Mouse (Mus musculus): ENCODE data around the gene Tas1r3. TPM values are rescaled to one million over a fixed set of nuclear protein-coding genes. Genes with fewer than 3 reads are reported as not detected.
A peak's percentile ranks its signal among the peaks of the same experiment; 100 is the strongest.

Gene Tas1r3
- polyA plus RNA-seq, 1 experiment = 0.28 TPM

GRCm38 (mm10) chr4:155838187-155839153 is 24.7 kb downstream of the Tas1r3 start:
- H3K4me3 ChIP-seq (ENCODE audit: low read depth, low read length) = no peak overlapping the region

GRCm38 (mm10) chr4:155837404-155838010 is 25.7 kb downstream of the Tas1r3 start:
- no peak overlapping the region for H3K9ac ChIP-seq (ENCODE audit: low read depth, poor library complexity, severe bottlenecking)
- no peak overlapping the region for H3K27ac ChIP-seq (ENCODE audit: insufficient read depth, low read length)
- no peak for TF ChIP-seq EP300 (IDR thresholded peaks at IDR 0.05; ENCODE audit: insufficient read depth, low read depth, low read length)
- no peak for TF ChIP-seq POLR2A (IDR thresholded peaks at IDR 0.05; ENCODE audit: insufficient read depth, low read length)
- no peak for TF ChIP-seq CTCF (IDR thresholded peaks at IDR 0.05; ENCODE audit: low read depth, low read length)
- no peaks in the 10 kb centered on the region for H3K9me3 ChIP-seq (replicated peaks; ENCODE audit: control insufficient read depth, insufficient read depth, low read length, poor library complexity, severe bottlenecking)
- no peaks in the 10 kb centered on the region for H3K27me3 ChIP-seq (ENCODE audit: control insufficient read depth, insufficient read depth, low read length, poor library complexity, severe bottlenecking)
- H3K4me3 ChIP-seq (ENCODE audit: low read depth, low read length) = no peak overlapping the region
- 0 out of 2 replicates have a peak, but pooled peaks cover 2% of the 10 kb centered on the region for H3K36me3 ChIP-seq (ENCODE audit: control insufficient read depth, insufficient read depth, low read length, poor library complexity, severe bottlenecking)
- peaks cover 7% of the 10 kb centered on the region for H3K4me1 ChIP-seq (ENCODE audit: control insufficient read depth, insufficient read depth, low read length)

More at GRCm38 (mm10) chr4:155838187-155839153, 24.7 kb downstream of the Tas1r3 start:
- Histone ChIP-seq H3K27me3 (ENCODE audit: control insufficient read depth, insufficient read depth, low read length, poor library complexity, severe bottlenecking) (no peaks in the 10 kb centered on the region), H3K9ac (ENCODE audit: low read depth, poor library complexity, severe bottlenecking) (no peak overlapping the region), H3K27ac (ENCODE audit: insufficient read depth, low read length) (no peak overlapping the region), H3K36me3 (ENCODE audit: control insufficient read depth, insufficient read depth, low read length, poor library complexity, severe bottlenecking) (0 out of 2 replicates have a peak, but pooled peaks cover under 1% of the 10 kb centered on the region), H3K4me1 (ENCODE audit: control insufficient read depth, insufficient read depth, low read length) (peaks cover 6% of the 10 kb centered on the region), H3K9me3 (replicated peaks; ENCODE audit: control insufficient read depth, insufficient read depth, low read length, poor library complexity, severe bottlenecking) (no peaks in the 10 kb centered on the region)
- no peak for TF ChIP-seq CTCF (IDR thresholded peaks at IDR 0.05; ENCODE audit: low read depth, low read length)
- TF ChIP-seq EP300 (IDR thresholded peaks at IDR 0.05; ENCODE audit: insufficient read depth, low read depth, low read length) = no peak
- no peak for TF ChIP-seq POLR2A (IDR thresholded peaks at IDR 0.05; ENCODE audit: insufficient read depth, low read length)

- Histone ChIP-seq H3K4me3 (ENCODE audit: low read depth, low read length) (no peak overlapping the region), H3K4me1 (ENCODE audit: control insufficient read depth, insufficient read depth, low read length) (peaks cover 2% of the 10 kb centered on the region), H3K9ac (ENCODE audit: low read depth, poor library complexity, severe bottlenecking) (no peak overlapping the region), H3K27me3 (ENCODE audit: control insufficient read depth, insufficient read depth, low read length, poor library complexity, severe bottlenecking) (no peaks in the 10 kb centered on the region), H3K9me3 (replicated peaks; ENCODE audit: control insufficient read depth, insufficient read depth, low read length, poor library complexity, severe bottlenecking) (no peaks in the 10 kb centered on the region), H3K27ac (ENCODE audit: insufficient read depth, low read length) (no peak overlapping the region), H3K36me3 (ENCODE audit: control insufficient read depth, insufficient read depth, low read length, poor library complexity, severe bottlenecking) (0 out of 2 replicates have a peak, but pooled peaks cover 2% of the 10 kb centered on the region)
- no peak for TF ChIP-seq EP300 (IDR thresholded peaks at IDR 0.05; ENCODE audit: insufficient read depth, low read depth, low read length)
- no peak for TF ChIP-seq POLR2A (IDR thresholded peaks at IDR 0.05; ENCODE audit: insufficient read depth, low read length)
- peak; percentile 67 for TF ChIP-seq CTCF (IDR thresholded peaks at IDR 0.05; ENCODE audit: low read depth, low read length)
These were observed 29.3 kb downstream of the Tas1r3 start for GRCm38 (mm10) chr4:155833836-155834235.

GRCm38 (mm10) chr4:155833234-155833633 is 29.9 kb downstream of the Tas1r3 start:
- Histone ChIP-seq H3K4me1 (ENCODE audit: control insufficient read depth, insufficient read depth, low read length) (peaks cover 2% of the 10 kb centered on the region), H3K27me3 (ENCODE audit: control insufficient read depth, insufficient read depth, low read length, poor library complexity, severe bottlenecking) (no peaks in the 10 kb centered on the region), H3K9me3 (replicated peaks; ENCODE audit: control insufficient read depth, insufficient read depth, low read length, poor library complexity, severe bottlenecking) (no peaks in the 10 kb centered on the region), H3K27ac (ENCODE audit: insufficient read depth, low read length) (no peak overlapping the region), H3K9ac (ENCODE audit: low read depth, poor library complexity, severe bottlenecking) (no peak overlapping the region), H3K4me3 (ENCODE audit: low read depth, low read length) (no peak overlapping the region), H3K36me3 (ENCODE audit: control insufficient read depth, insufficient read depth, low read length, poor library complexity, severe bottlenecking) (0 out of 2 replicates have a peak, but pooled peaks cover 2% of the 10 kb centered on the region)
- no peak for TF ChIP-seq EP300 (IDR thresholded peaks at IDR 0.05; ENCODE audit: insufficient read depth, low read depth, low read length)
- no peak for TF ChIP-seq POLR2A (IDR thresholded peaks at IDR 0.05; ENCODE audit: insufficient read depth, low read length)
- TF ChIP-seq CTCF (IDR thresholded peaks at IDR 0.05; ENCODE audit: low read depth, low read length) = no peak

- H3K36me3 ChIP-seq (ENCODE audit: control insufficient read depth, insufficient read depth, low read length, poor library complexity, severe bottlenecking) = 0 out of 2 replicates have a peak, but pooled peaks cover 2% of the 10 kb centered on the region
- H3K9ac ChIP-seq (ENCODE audit: low read depth, poor library complexity, severe bottlenecking) = peak overlapping the region; percentile 74
- H3K4me1 ChIP-seq (ENCODE audit: control insufficient read depth, insufficient read depth, low read length) = peaks cover 2% of the 10 kb centered on the region
- H3K4me3 ChIP-seq (ENCODE audit: low read depth, low read length) = peak overlapping the region; percentile 88
- TF ChIP-seq POLR2A (IDR thresholded peaks at IDR 0.05; ENCODE audit: insufficient read depth, low read length) (no peak), EP300 (IDR thresholded peaks at IDR 0.05; ENCODE audit: insufficient read depth, low read depth, low read length) (no peak), CTCF (IDR thresholded peaks at IDR 0.05; ENCODE audit: low read depth, low read length) (no peak)
- no peaks in the 10 kb centered on the region for H3K9me3 ChIP-seq (replicated peaks; ENCODE audit: control insufficient read depth, insufficient read depth, low read length, poor library complexity, severe bottlenecking)
- no peak overlapping the region for H3K27ac ChIP-seq (ENCODE audit: insufficient read depth, low read length)
- H3K27me3 ChIP-seq (ENCODE audit: control insufficient read depth, insufficient read depth, low read length, poor library complexity, severe bottlenecking) = no peaks in the 10 kb centered on the region
These were observed 30.8 kb downstream of the Tas1r3 start for GRCm38 (mm10) chr4:155832321-155832720.
